Mouse (Mus musculus) cerebellum, adult 2 months (tissue): ENCODE data around the gene Crtac1. TPM values are rescaled to one million over a fixed set of nuclear protein-coding genes. Genes with fewer than 3 reads are reported as not detected.
A peak's percentile ranks its signal among the peaks of the same experiment; 100 is the strongest.

Source experiments
- DNase-seq, 2 experiments: peaks; one replicate each; pipeline ENCODE4 v3.0.0; 2021
- H3K27ac ChIP-seq: fragments of 200-500 bp; 2 replicates; pipeline ENCODE4 v1.5.1; 2012; ENCODE audit warnings: low read length, control low read depth, inconsistent platforms; ENCODE audit not compliant: insufficient read depth
- H3K27me3 ChIP-seq: fragments of 200-500 bp; 2 replicates; pipeline ENCODE4 v1.6.1; 2012; ENCODE audit warnings: inconsistent platforms, mild to moderate bottlenecking, low read length, moderate library complexity; ENCODE audit not compliant: control insufficient read depth, insufficient read depth
- H3K4me1 ChIP-seq: fragments of 200-500 bp; 2 replicates; pipeline ENCODE4 v1.6.1; 2011; ENCODE audit warnings: low read length; ENCODE audit not compliant: control insufficient read depth, insufficient read depth
- H3K4me3 ChIP-seq: fragments of 200-500 bp; replicated peaks from 2 replicates; pipeline ENCODE3; 2011; ENCODE audit warnings: mild to moderate bottlenecking, low read depth, low read length, control low read depth; ENCODE audit not compliant: insufficient read depth
- CTCF ChIP-seq: fragments of 200-500 bp; IDR thresholded peaks from 2 replicates; pipeline ENCODE4 v1.5.1; 2011; ENCODE audit warnings: low read depth, mild to moderate bottlenecking, control low read depth, low read length, moderate library complexity, borderline replicate concordance; ENCODE audit not compliant: insufficient read depth
- POLR2A ChIP-seq: fragments of 200-500 bp; IDR thresholded peaks from 2 replicates; pipeline ENCODE4 v1.6.1; 2011; ENCODE audit warnings: low read length, control low read depth, borderline replicate concordance; ENCODE audit not compliant: insufficient read depth
- WGBS: fragments of 180-500 bp; shearing (Covaris S2); methylation state at CpG from one replicate; pipeline ENCODE4 v1.1.7; 2018; 5-methylcytosine and 5-hydroxymethylcytosine counted together
- polyA plus RNA-seq: library from polyadenylated mRNA; depleted of rRNA; stranded (reverse); fragments of >200 nt; gene quantifications from 2 replicates; pipeline ENCODE4 v1.2.3, GENCODE M21; 2012

Gene Crtac1
- polyA plus RNA-seq, 1 experiment = 30.2 TPM

GRCm38 (mm10) chr19:42255784-42256610 is 175.6 kb downstream of the Crtac1 start:
- Histone ChIP-seq H3K4me1 (peaks cover 30% of the 10 kb centered on the region), H3K4me3 (peak overlapping the region; percentile 95), H3K27ac (peak overlapping the region; percentile 90), H3K27me3 (no peaks in the 10 kb centered on the region)
- 1% methylated on average over 34 of the region's 42 CpGs for WGBS
- peak; percentile 76 to 78 for DNase-seq
- TF ChIP-seq POLR2A (no peak), CTCF (peak; percentile 51; the same call in 1 of the 2 replicates)

GRCm38 (mm10) chr19:42255438-42255783 is 176.2 kb downstream of the Crtac1 start:
- Histone ChIP-seq H3K4me3 (peak overlapping the region; percentile 96), H3K27me3 (no peaks in the 10 kb centered on the region), H3K4me1 (peaks cover 28% of the 10 kb centered on the region), H3K27ac (peak overlapping the region; percentile 99)
- peak; percentile 75 to 77 for DNase-seq
- TF ChIP-seq POLR2A (peak; percentile 44; the same call in 1 of the 2 replicates), CTCF (no peak)
- under 1% methylated on average over 11 of the region's 23 CpGs for WGBS

GRCm38 (mm10) chr19:42249976-42250914 is 181.3 kb downstream of the Crtac1 start:
- no peak overlapping the region for H3K4me3 ChIP-seq
- WGBS = 65% methylated on average over 11 of the region's 11 CpGs
- H3K4me1 ChIP-seq = peaks cover 3% of the 10 kb centered on the region; the same call in 1 of the 2 replicates
- no peak overlapping the region for H3K27ac ChIP-seq
- no peak for DNase-seq
- no peaks in the 10 kb centered on the region for H3K27me3 ChIP-seq
- no peak for TF ChIP-seq POLR2A
- TF ChIP-seq CTCF = no peak

GRCm38 (mm10) chr19:42247519-42247918 is 184.1 kb downstream of the Crtac1 start, which contains the start of gene Golga7b:
Gene Golga7b (plus strand): TSS chr19:42247574.
- no peak for DNase-seq
- Histone ChIP-seq H3K27ac (no peak within 1 kb of the TSS), H3K4me1 (no peaks in the 10 kb centered on the region), H3K4me3 (no peak within 1 kb of the TSS), H3K27me3 (no peaks in the 10 kb centered on the region)
- 88% methylated on average over 3 of the region's 3 CpGs for WGBS
- TF ChIP-seq CTCF (no peak), POLR2A (no peak)

DNA sequence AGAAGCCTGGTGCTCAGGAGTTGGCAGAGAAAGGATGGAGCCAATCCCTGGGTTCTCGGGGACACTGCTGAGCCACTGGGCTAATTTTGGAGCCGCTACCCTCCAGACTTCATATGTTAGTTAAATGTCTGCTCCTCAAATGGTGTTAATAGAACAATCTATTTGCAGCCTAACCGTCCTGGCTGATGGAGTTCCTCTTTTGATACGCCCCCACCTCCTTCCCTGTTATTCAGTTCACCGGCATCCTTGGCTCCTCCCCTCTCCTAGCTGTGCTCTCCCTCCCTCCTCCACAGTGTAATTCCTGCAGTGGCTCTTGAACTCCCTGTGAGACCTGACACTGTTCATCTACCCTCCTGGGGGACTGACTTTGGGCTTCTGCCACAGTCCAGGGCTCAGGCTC is 185.0 kb downstream of the Crtac1 start:
- 31% methylated on average over 5 of the region's 5 CpGs for WGBS
- DNase-seq = no peak
- no peaks in the 10 kb centered on the region for H3K4me1 ChIP-seq
- no peak overlapping the region for H3K27ac ChIP-seq
- H3K4me3 ChIP-seq = no peak overlapping the region
- TF ChIP-seq CTCF = no peak
- no peak for TF ChIP-seq POLR2A
- H3K27me3 ChIP-seq = no peaks in the 10 kb centered on the region

GRCm38 (mm10) chr19:42243401-42243800 is 188.2 kb downstream of the Crtac1 start:
- Histone ChIP-seq H3K27ac (no peak overlapping the region), H3K27me3 (no peaks in the 10 kb centered on the region), H3K4me3 (no peak overlapping the region), H3K4me1 (peaks cover 6% of the 10 kb centered on the region; the same call in 1 of the 2 replicates)
- 81% methylated on average over 3 of the region's 3 CpGs for WGBS
- no peak for DNase-seq
- TF ChIP-seq POLR2A (no peak), CTCF (no peak)

- Histone ChIP-seq H3K4me3 (no peak overlapping the region), H3K4me1 (peaks cover 15% of the 10 kb centered on the region), H3K27ac (no peak overlapping the region), H3K27me3 (no peaks in the 10 kb centered on the region)
- WGBS = 74% methylated on average over 8 of the region's 8 CpGs
- TF ChIP-seq POLR2A = no peak
- no peak for TF ChIP-seq CTCF
- DNase-seq = no peak
Observed at GRCm38 (mm10) chr19:42240881-42241280, 190.7 kb downstream of the Crtac1 start.
